In the genomic region with DNA sequence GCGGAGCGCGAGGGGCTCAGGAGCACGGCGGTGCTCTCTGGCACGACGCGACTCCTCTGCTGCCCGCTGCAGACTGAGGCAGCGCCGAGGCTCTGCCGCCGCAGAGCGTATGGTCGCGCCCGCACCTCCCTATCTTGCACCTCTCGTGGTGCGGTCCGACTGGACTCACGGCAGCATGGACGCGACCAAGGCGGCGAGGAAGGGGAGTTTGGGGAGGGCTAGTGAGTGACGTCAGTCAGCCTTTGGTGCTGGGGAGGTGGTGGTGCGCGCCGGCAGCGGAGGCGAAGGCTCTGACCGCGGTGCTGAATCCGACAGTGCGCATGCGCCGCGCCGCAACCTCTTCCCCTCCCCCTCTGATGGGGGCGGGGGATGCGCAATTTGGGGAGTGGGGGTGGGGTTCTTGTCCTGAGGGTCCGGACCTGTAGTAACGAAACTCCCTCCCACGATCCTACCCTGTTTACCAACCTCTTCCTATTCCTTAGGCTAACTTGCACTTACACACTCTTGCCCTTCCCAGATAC, we compare ENCODE assay signal across 8 mouse cellular contexts. TPM values are rescaled to one million over a fixed set of nuclear protein-coding genes. Genes with fewer than 3 reads are reported as not detected.
DNase-seq lines count a peak whose midpoint lies in the region; ATAC-seq and TF ChIP-seq lines count a peak whose summit lies in the region.

TSS of gene Syn1 (minus strand) at position 161 of the 521 bp plus-strand sequence.

- H3K27me3 ChIP-seq in hindbrain, postnatal 0 days (ENCODE audit: insufficient read depth, low read length) = no peaks in the 10 kb centered on the region

- 23% methylated on average over 38 of the region's 44 CpGs for WGBS in hindbrain, postnatal 0 days

- DNase-seq in R1 (ENCODE audit: low read depth, low spot score) = peak; percentile 95
- DNase-seq in cerebellum, postnatal 25 days = peak; percentile 87 to 91
- DNase-seq in gastrocnemius, adult 2 months = peak; percentile 76
- peak; percentile 93 for DNase-seq in hindbrain, postnatal 0 days (ENCODE audit: low spot score)
- peak; percentile 72 to 86 for DNase-seq in left cerebral cortex, adult 18-20 months (ENCODE audit: low spot score in 2 of 2)
- DNase-seq in lung, postnatal 4 days = peak; percentile 81 to 88
- peak; percentile 94 for DNase-seq in retina, postnatal 1 day
- DNase-seq in thymus, postnatal 4 days = peak; percentile 72

- H3K4me3 ChIP-seq in gastrocnemius, adult 2 months = peak within 1 kb of the TSS; percentile 68
- peak within 1 kb of the TSS; percentile 62 for H3K4me3 ChIP-seq in hindbrain, postnatal 0 days (ENCODE audit: low read length)

- no peaks in the 10 kb centered on the region for H3K36me3 ChIP-seq in hindbrain, postnatal 0 days (ENCODE audit: insufficient read depth, low read length)

- no peak within 1 kb of the TSS for H3K27ac ChIP-seq in gastrocnemius, adult 2 months
- H3K27ac ChIP-seq in hindbrain, postnatal 0 days = peak within 1 kb of the TSS; percentile 77

- 0 out of 2 replicates have a peak, but pooled peaks cover 3% of the 10 kb centered on the region for H3K4me1 ChIP-seq in hindbrain, postnatal 0 days (ENCODE audit: insufficient read depth, low read length)

- peak; percentile 97 for ATAC-seq in hindbrain, postnatal 0 days

- no peaks in the 10 kb centered on the region for H3K9me3 ChIP-seq in hindbrain, postnatal 0 days (ENCODE audit: low read length)

- H3K4me2 ChIP-seq in hindbrain, postnatal 0 days (ENCODE audit: low read depth, low read length) = peak within 1 kb of the TSS; percentile 57

- H3K9ac ChIP-seq in hindbrain, postnatal 0 days (replicated peaks; ENCODE audit: low read length) = peak within 1 kb of the TSS; percentile 63

- intact Hi-C loops in gastrocnemius, adult 2 months (cut with DNase I) = no loop called here

- TF ChIP-seq CTCF in gastrocnemius, adult 2 months (IDR thresholded peaks at IDR 0.05) = no peak
- no peak for TF ChIP-seq CTCF in hindbrain, postnatal 0 days (IDR thresholded peaks at IDR 0.05; ENCODE audit: low read depth)

RNA-seq across cellular contexts. Expression of gene Syn1, which starts in this region (rescaled TPM):
- under 1 TPM in 1 of 2 experiments, not detected in 1; 0.06 TPM for total RNA-seq in gastrocnemius, adult 2 months (2021)
- 65.4 and 75.9 TPM in 2 replicates for total RNA-seq in hindbrain, postnatal 0 days (2014; rRNA removed)
- polyA plus RNA-seq in hindbrain, postnatal 0 days (2015; fragmentation: Nextera tagmentation; extraction: Ambion mirVana) = 70.5 and 88.8 TPM in 2 replicates
- 100 to 1,000 TPM; 486 to 496 TPM for total RNA-seq in left cerebral cortex, adult 18-20 months (2021)

Comparison
In these comparisons a context has a peak if more than half of its experiments do, and no peak if none do; other contexts are left out.
1. RNA of gene Syn1 (total RNA-seq): 486 to 496 TPM in left cerebral cortex, adult 18-20 months and 65.4 to 75.9 TPM in hindbrain, postnatal 0 days; 0.06 TPM in gastrocnemius, adult 2 months; every median in the first group is over 10 times any median in the second.
2. Peak in DNase-seq and H3K4me3 ChIP-seq in gastrocnemius, adult 2 months; RNA of the gene not detected or under 1 TPM.
3. Peak in every context shown above with its lines, with median percentiles within 50 percentile points of each other: DNase-seq.